Mouse (Mus musculus): Measurements from ENCODE around the gene Gm21969.

Gene Gm21969

DNA sequence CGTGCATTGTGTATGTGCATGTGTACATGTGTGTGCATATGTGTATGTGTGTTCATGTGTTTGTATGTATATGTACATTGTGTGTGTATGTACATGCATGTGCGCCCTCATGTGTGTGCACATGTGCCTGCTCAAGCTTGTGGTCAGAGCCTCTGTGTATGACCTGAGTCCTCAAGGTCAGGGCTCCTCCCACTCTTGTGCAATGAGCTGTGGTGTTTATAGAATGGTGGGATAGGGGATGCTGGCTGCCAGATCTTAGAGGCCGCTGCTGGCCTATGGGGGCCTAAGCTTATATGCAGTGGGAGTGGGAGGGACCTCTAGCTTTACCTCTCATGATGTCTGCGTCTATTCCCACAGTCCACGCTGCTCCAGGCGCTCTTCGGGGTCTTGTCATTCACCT is 17.3 kb upstream of the Gm21969 start:
- no peak for DNase-seq (ENCODE audit: low read depth, low spot score)

DNA sequence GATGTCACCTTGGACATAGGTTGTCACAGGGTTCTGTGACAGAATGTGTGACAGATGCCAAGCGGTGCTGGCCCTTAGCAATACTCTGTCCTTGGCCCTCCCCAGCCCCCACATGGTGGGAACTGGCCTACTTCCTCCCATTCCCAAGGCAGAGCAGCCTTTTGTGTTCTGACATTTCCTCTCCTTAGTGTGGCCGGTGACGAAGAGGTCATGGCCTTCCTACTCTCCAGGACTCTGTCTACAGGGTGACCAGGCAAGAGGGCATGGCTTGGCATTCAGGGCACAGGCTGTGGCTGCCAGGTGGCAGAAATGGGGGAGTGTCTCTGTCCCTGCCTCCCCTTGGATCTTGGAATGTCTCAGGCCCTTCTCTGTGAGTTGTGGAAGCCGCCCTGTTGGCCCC is 15.6 kb upstream of the Gm21969 start:
- no peak for DNase-seq (ENCODE audit: low read depth, low spot score)

DNA sequence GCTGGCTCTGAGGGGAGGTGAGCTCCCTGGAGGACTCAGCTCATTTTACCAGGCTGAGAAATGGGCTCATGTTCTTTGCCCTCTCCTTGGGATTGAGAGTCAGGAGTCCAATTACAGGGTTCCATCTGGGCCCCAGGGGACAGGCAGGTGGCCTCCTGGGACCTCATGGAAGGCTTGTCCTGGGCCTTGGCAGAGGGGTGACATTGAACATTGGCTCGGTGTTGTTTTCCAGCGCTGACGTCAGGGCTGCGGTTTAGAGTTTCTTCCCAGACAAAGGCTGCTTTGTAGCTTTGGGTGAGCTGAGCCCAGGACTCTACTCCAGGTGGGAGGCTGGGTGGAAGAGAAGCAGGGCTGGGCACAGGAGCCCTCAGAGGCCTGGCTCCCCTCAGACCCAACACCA is 15.2 kb upstream of the Gm21969 start:
- no peak for DNase-seq (ENCODE audit: low read depth, low spot score)

DNA sequence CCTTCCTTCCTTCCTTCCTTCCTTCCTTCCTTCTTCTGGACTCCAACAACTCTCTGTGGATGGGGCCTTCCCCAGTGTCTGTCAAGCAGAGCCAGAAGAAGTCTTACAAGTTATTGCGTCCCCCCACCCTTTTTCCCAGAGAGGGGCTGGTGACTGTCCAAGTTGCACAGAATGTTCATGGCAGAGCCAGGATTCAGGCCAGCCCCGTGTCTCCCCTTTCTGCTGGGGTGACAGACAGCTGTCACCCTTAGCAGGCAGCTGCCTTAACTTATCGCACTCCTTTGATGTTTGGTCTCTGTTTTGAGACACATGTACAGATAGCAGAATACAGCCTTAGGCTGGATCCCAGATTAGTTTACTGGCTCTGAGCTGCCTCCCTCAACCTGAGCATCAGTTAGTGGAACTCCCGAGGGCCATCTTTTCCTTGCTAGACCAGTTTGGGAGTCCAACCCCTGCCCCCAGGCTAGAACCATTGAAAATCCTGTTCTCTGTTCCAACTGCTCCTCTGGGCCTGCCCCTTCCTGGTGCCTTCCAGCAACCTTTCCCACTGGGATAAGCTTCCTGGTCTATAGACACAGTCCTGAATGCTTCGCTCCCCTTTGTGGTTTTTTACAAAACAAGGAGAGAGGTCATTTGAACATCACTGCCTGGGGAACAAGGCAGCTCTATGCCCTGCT is 13.5 kb upstream of the Gm21969 start:
- DNase-seq (ENCODE audit: low read depth, low spot score), result no peak

DNA sequence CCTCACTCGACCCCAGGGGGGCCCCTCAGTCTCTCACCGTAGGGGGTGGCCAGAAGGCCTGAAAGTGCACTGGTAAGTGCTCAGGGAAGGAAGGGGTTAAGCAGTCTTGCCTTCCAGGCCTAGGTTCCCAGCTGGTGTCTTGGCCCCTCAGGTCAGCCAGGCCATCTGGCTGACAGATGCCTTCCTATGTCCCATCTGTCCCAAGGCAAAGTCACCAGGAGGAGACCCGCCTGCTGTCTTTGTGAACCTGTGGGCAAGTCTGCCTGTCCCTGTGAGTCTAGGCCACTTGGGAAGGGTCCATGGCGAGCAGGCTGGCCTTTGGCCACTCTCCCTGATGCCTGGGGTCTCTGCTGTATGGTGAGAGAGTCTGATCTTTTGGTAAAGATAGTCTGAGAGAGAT is 12.5 kb upstream of the Gm21969 start:
- DNase-seq (ENCODE audit: low read depth, low spot score), result no peak

DNA sequence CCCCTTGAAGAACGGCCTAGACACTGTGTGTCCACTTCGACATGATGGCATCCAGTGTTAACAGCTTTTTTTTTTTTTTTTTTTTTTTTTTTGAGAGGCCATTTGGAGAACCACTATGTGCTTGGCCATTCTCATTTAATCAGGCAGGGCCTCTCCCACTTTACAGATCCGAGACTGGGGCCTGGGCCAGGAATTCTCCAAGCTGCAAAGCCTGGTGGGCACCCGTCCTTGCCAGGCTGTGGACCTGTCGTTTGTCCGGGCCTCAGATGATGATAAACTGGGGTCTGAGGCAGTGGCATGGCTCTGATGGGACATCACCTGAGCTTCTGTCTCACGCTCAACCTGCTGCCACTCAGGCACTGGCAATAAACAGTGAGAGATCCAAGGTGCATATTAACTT is 10.1 kb upstream of the Gm21969 start:
- DNase-seq (ENCODE audit: low read depth, low spot score), result no peak

DNA sequence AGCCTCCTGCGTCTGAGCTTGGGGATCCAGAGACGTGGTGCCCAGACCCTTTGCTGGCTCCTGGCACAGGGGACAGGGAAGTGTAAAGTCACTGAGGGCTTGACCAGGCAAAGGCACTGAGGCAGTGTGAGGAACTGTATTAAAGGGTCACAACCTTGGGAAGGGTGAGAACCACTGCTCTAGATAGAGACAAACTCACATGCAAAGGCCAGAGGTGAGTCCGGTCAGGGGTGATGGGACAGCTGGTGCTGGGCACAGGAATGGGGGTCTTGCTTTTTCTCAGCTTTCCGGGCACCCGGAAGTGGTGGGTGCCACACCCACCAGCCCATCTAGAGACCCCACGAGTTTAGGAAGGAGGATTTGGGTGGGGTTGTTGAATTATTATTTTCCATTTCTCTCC is 9.6 kb upstream of the Gm21969 start:
- no peak for DNase-seq (ENCODE audit: low read depth, low spot score)

DNA sequence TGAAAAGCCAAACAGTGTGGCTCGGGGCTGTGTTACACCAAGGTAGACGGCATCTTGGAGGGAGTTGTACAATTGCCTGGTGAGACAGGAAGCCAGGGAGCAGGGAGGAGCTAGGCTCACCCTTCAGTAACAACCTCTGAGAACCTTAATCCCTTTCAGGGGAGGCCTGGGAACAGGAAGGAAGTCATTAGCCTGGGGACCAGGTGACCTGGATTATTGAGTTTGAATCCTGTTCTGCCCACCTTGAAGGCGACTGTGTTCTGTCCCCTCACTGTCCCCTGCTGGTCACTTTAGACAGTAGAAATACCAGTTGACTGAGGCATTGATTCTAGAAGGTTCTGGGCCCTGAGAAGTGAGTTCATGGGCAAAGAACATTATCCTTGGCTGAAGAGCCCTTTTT is 8.9 kb upstream of the Gm21969 start:
- no peak for DNase-seq (ENCODE audit: low read depth, low spot score)

DNA sequence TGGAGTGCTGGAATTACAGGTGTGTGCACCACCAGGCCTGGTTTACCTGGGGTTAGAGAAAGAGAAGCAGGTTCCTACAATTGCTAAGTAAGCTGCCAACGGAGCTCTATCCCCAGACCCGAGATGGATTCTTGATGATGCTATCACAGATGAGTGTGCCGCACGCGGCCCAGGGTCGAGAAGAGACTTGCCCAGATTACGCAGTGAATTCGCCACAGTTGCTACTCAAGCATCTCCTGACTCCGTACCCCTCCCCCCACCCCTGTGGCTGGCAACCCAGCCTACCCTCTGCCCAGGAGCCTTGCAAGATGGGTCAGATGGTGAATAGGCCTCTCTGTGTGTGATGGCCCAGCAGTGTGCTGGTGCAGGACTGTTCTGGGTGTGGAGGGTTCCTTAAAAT is 6.3 kb upstream of the Gm21969 start:
- DNase-seq (ENCODE audit: low read depth, low spot score), result no peak

DNA sequence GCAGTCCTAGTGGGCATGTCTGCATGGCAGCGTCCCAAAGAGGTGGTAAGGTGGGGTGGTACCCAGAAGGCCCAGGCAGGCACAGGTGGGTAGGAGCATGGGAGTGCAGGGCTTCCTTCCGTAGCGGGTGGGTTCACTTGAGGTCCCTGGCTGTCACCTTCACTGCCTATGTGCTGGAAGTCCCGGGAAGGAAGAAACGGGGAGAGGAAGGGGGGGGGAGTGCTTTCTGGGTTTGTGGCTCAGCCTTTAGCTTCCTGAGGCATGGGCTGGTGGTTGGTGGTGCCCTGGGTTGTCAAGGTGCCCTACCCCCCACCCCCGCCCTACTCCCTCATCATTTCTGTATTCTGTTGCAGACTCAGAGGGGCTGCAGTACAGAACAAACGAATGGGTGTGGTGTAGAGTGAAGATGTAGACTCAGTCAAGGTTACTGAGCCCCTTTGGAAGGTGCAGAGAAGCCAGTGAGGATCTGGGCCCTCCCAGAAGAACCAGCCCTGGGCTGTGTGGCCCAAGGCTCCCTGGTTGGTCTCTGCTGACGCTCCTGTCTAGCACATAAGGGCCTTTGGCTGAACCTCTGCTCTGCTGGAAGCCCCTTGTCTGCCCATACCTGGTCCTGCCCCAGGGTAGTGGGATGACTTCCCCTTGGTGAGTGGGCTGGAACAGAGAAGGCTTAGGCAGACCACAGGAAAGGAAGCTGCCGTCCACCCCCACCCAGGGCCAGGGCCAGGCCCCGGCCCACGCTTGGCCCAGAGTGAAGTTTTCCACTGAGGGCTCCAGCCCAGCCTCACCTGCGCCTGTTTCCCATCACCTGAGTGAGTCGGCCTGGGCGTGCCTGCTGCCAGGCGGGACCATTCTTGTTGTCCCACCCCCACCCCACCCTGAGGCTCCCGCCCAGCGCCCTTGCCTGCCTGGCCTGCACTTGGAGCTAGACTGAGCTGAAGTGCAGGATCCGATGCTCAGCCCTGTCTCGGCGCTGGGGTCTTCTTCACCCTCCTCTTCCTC is 5.4 kb upstream of the Gm21969 start:
- DNase-seq (ENCODE audit: low read depth, low spot score), result no peak

DNA sequence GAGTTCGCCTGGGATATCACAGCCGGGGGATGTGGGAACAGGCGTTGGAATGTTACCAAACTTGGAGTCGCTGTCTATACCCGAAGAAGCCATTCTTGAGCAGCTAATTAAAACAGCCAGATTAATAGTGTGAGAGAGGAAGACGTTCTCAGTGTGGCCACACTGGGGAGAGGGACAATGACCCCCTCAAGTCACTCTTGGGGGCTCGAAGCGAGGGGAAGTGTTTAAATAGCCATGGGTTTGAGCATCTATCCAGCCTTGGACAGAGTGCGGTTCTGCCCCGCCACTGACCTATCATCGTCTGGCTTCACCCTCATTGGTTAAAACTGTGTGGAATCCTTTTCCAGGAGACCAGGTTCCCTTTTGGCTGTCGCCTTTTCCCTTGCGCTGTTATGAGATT is 4.6 kb upstream of the Gm21969 start:
- no peak for DNase-seq (ENCODE audit: low read depth, low spot score)

DNA sequence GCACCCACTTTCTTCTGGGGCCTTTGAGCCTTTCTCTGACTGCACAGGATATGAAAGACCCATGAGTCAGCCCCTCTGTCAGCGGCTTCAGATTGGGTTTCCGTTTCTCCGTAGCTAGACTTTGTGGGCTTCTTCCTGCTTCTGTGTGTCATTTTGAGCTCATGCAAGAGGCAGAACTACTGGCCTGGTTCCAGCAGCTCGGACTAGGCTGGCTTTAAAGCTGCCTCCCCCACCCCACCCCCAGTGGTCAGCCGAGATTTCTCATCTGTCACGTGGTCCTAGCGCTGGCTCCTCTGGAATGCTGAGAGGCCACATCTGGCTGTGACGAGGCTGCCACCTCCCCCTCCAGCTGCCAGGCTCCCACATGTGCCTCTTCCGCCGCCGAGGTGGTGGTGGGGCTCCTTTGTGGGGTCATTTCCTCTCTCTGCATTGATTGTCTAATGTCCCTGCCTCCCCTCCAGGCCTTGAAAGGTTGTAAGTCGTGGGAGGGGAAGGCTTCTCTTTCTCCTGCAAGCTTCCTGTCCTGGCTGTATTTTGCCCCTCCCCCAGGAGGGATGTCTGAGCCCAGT is 4.0 kb upstream of the Gm21969 start:
- peak; percentile 91 for DNase-seq (ENCODE audit: low read depth, low spot score)

DNA sequence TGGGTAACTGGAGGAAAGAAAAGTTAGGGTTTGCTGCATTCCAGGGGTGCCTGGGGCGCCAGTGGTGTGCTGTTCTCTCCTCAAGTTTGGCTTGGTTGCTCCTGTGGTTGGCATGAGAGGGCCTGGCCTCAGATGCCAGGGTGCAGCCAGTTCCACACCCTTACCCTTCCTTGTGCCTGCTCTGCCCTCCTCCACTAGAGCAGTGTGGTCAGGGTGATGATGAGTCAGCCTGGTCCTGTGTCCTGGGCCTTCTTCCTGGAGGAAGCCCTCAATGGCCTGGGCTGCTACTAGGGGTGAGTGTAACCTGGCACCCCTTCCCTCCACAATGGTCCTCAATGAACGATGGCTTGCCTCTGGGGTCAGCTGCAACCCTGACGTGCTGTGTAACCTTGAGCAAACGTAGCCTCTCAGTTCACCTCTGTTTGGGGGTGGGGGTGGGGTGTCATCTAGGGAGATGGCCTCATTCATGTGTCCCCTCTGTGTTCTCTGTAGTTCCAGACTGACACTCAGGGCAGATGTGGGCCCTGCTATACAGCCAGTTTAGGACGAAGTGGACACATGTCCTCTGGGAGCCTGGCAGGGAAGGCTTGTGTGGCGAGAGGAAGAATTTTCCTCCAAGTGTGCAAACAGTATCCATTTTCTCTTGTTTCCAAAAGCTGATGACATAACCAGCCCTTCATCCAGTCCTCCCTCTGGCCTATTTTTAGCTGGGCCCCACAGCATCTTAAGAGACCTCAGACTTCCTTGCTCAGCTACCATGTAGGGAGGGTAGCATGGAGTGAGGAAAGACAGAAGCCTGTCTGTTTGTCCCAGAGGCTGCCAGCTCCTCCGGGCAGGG is 1.2 kb upstream of the Gm21969 start:
- DNase-seq (ENCODE audit: low read depth, low spot score), result peak; percentile 44

DNA sequence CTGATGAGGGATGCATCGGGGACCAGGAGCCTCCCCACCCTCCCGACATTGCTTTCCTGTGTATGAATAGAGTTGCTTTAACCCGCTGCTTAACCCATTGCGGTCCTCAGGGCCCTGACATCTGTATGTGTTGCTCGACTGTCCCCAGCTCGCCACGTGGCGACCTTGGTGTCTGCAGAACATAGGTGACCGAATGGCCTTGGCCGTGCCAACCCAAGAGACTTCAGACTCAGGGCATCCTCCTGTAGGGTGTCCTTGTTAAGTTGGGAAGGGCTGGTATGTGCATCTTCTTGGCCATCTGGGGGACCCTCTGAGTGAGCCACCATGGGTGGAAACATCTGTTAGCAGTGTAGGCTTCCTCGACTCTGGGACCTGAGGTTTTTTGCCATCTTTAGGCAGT is 2.2 kb downstream of the Gm21969 start:
- no peak for DNase-seq (ENCODE audit: low read depth, low spot score)

DNA sequence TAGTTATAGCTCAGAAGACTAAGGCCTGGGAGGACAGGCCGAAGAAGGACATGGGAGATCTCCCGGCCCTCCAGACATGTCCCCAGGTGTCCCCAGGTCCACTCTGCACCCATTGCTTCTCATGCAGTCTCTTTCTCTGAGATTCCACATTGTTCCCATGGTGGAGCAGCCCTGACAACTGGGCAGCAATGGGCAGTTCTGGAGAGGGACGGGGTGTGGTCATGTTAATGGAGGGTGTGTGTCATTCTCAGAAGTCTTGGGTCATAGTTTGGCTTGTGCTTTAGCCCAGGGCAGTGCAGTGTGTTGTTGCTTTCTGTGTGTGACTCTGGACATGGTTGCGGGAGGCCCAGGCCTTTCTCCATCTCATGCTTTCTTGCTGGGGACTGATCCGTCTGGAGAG is 3.7 kb downstream of the Gm21969 start:
- DNase-seq (ENCODE audit: low read depth, low spot score), result peak; percentile 39

DNA sequence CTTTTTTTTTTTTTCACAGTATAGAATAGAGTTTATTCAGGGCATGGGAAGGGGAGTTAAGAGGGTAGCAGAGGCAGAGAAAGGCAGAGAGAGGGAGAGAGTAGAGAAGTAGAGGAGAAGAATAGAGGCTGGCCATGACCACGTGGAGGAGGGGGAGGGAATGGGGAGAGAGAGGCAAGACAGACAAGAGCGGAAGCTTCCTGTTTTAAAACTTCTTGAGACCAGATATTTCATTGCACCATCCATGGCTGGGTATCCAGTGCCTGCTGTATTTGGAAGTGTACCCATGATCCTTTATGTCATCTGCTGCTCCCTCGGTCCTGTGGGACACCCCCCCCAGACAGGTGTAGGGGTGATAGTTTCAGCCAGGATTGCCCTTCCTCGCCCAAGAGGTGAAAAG is 6.0 kb downstream of the Gm21969 start:
- no peak for DNase-seq (ENCODE audit: low read depth, low spot score)

DNA sequence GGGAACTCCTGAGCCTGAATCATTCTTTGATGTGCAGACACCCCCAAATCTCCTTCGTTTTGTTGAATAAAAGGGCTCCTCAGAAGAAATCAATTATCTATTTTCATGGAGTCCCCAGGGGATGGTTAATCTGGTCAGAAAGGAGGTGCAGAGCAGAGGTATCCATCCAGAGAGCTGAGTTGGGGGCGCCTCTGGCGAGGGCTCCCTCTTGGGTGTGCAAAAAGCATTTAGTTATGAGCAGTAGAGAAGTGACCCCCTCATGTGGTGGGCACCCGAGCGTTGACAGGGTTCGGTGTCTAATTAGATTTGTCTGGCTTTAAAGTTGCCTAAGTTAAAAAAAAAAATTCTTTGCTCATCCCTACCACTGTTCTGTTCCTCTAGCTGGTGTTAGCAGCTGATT is 8.0 kb downstream of the Gm21969 start:
- DNase-seq (ENCODE audit: low read depth, low spot score), result no peak

DNA sequence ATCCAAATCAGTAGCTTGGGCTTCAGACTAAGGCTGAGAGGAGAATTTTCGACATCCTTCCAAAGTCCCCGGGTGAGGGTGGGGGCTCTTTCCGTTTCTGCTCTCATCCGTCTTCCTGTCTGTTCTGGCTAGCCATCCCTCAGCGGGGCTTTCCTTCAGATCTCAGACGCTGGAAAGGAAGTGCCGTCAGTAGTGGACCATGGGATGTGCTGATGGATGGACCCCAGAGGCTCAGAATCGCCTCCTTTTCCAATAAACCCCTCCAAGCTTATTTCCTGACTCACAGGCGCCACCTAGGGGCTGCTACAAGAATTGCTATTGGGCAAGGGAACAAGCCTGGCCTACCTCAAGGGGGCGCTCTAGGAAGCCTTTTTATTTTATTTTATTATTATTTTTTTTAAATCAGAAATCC is 8.6 kb downstream of the Gm21969 start:
- DNase-seq (ENCODE audit: low read depth, low spot score), result peak; percentile 85

DNA sequence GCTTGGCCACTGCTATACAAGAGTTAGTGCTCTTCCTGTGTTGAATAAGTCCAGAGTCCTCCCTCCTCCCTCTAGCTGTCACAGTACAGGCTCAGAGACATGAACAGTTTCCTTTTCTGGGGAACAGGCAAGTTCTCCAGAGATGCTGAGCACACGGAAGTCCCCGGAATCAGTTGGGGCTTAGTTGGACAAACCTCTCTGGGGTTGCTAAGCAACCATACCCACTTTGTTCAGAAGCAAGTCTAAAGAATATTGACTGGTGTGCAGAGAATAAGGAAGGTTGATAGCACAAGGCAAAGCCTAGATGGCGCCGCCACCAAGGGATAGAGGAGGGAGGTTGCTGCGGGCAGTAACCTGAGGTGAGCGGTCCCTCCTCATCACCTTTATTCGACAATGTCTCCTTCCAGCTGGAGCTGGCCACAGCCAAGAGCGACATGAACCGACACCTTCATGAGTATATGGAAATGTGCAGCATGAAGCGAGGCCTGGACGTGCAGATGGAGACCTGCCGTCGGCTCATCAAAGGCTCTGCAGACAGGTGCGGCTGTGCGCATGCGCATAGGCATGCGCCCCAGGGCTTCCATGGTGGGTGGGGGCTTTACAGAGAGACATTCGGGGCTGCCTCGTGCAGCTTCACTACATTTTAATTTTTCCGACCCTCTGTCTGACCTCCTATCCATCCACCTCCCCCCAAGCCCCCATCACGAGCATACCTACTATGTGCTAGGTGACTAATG is 11.7 kb downstream of the Gm21969 start:
- DNase-seq (ENCODE audit: low read depth, low spot score), result no peak

DNA sequence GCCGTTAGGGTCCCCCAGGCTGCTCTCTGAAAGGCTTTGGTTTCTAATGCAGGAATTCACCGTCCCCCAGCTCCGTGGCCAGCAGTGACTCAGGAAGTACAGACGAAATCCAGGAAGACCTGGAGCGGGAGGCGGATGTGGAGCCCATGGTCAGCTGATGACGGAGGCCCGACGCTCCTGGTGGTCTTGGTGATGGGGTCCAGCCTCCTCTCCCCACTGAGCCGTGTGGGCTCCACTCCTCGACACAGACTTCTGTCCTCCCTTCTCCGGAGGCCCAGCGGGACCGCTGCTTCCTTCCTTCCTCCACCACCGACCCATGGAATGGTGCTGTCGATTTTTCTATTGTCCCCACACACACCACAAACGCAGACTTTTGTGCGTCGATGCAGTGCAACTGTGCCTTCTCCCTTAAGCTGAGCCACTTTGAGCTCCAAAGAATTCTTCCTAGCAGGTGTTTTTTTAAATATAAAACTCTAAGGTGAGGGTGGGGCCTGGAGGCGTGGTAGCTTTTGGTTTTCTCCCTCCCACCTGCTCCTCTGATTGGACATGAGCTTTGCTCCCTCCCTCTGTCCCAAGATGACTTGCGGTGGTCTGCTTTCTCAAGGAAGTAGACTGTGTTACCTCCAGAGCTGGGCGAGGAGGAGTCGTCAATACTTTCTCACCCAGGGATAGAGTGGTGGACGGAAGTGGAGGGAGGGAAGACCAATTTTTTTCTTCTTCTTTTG is 13.5 kb downstream of the Gm21969 start:
- DNase-seq (ENCODE audit: low read depth, low spot score), result peak; percentile 54
